Mouse (Mus musculus) heart, embryonic 12.5 days (tissue): ENCODE results near the gene Lefty1. TPM values are rescaled to one million over a fixed set of nuclear protein-coding genes. Genes with fewer than 3 reads are reported as not detected.
"Not testable (repeated sequence)": the region's sequence is repeated elsewhere in the genome, so short reads cannot be mapped to it uniquely, and the experiment has no call there.

Experiments used
- ATAC-seq: fragments of 200-750 bp; cut with Nextera tagmentation; 2 replicates; pipeline ENCODE4 v1.8.0; 2017; ENCODE audit warnings: moderate TSS enrichment, moderate library complexity; ENCODE audit not compliant: insufficient number of reproducible peaks, low FRiP score
- H3K27ac ChIP-seq: fragments of 300-500 bp; sonication (generic); 2 replicates; pipeline ENCODE4 v1.5.1; 2016; ENCODE audit warnings: mild to moderate bottlenecking, moderate library complexity; ENCODE audit not compliant: poor library complexity, severe bottlenecking
- H3K27me3 ChIP-seq: fragments of 300-500 bp; sonication (generic); replicated peaks from 2 replicates; pipeline ENCODE4 v1.6.1; 2016; ENCODE audit warnings: mild to moderate bottlenecking, moderate library complexity
- H3K36me3 ChIP-seq: fragments of 300-500 bp; sonication (generic); 2 replicates; pipeline ENCODE4 v1.6.1; 2016; ENCODE audit warnings: mild to moderate bottlenecking, moderate library complexity
- H3K4me1 ChIP-seq: fragments of 300-500 bp; sonication (generic); replicated peaks from 2 replicates; pipeline ENCODE4 v1.6.1; 2016; ENCODE audit warnings: mild to moderate bottlenecking
- H3K4me2 ChIP-seq: fragments of 300-500 bp; sonication (generic); 2 replicates; pipeline ENCODE4 v1.6.1; 2016; ENCODE audit warnings: mild to moderate bottlenecking, moderate library complexity
- H3K4me3 ChIP-seq: fragments of 300-500 bp; sonication (generic); 2 replicates; pipeline ENCODE4 v1.5.1; 2016; ENCODE audit warnings: mild to moderate bottlenecking
- H3K9ac ChIP-seq: fragments of 300-500 bp; sonication (generic); 2 replicates; pipeline ENCODE4 v1.6.1; 2016; ENCODE audit warnings: mild to moderate bottlenecking, moderate library complexity
- H3K9me3 ChIP-seq: fragments of 300-500 bp; sonication (generic); replicated peaks from 2 replicates; pipeline ENCODE4 v1.6.1; 2016; ENCODE audit warnings: mild to moderate bottlenecking, moderate library complexity
- WGBS: fragments of 180-500 bp; shearing (Covaris S2); methylation state at CpG from one replicate; pipeline ENCODE4 v1.1.7; 2016; 5-methylcytosine and 5-hydroxymethylcytosine counted together
- polyA plus RNA-seq: library from polyadenylated mRNA; unstranded; fragments of >200 nt; fragmentation: Nextera tagmentation; extraction: Ambion mirVana; gene quantifications from 2 replicates; pipeline ENCODE4 v1.2.1, GENCODE M21; 2016

Lefty1 gene
- 1.00 and 1.1 TPM in 2 replicates for polyA plus RNA-seq

DNA sequence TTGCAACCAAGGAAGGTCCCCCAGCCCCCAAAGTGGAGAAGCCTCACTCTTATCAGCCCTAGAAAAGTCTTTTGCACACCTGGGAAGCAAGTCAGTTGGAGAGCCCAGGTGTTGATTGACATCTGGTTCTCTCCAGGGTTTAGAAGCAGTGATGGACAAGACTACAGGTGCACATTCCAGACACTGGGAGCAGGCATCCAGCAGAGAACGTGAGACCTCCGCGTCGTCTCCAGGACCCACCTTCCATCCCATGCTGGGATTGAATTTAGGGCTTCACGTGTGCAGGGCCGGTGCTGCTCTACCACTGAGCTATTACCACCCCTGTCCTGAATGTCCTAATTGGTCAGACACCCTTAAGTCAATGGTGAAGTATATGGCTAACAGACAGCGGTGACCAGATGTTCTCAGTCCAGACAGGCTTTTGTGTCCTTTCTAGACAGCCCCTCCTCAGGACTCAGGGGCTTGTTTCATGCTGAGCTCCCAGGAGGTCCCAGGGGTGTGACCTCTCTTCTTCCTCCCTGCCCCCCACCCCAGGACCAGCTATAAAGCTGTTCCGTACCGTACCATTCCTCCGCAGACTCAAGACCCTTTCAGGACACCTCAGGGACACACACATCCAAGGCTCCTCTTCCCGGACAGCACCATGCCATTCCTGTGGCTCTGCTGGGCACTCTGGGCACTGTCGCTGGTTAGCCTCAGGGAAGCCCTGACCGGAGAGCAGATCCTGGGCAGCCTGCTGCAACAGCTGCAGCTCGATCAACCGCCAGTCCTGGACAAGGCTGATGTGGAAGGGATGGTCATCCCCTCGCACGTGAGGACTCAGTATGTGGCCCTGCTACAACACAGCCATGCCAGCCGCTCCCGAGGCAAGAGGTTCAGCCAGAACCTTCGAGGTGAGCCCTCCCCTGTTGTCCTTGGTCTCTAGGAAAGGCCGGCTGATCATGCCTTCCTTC, at the start of gene Lefty1:
TSS of gene Lefty1 (plus strand) at position 556 of the 953 bp plus-strand sequence.
- no peaks in the 10 kb centered on the region for H3K36me3 ChIP-seq
- 0 out of 2 replicates have a peak, but pooled peaks cover 7% of the 10 kb centered on the region for H3K4me1 ChIP-seq
- no peak within 1 kb of the TSS for H3K4me3 ChIP-seq
- no peak within 1 kb of the TSS for H3K4me2 ChIP-seq
- H3K27ac ChIP-seq: no peak within 1 kb of the TSS
- ATAC-seq: no peak
- H3K9me3 ChIP-seq: no peaks in the 10 kb centered on the region; the same call in 1 of the 2 replicates
- 12% methylated on average over 21 of the region's 21 CpGs for WGBS
- H3K9ac ChIP-seq: 0 out of 2 replicates have a peak within 1 kb of the TSS, but pooled peaks have one; percentile 38
- peaks cover 47% of the 10 kb centered on the region for H3K27me3 ChIP-seq

DNA sequence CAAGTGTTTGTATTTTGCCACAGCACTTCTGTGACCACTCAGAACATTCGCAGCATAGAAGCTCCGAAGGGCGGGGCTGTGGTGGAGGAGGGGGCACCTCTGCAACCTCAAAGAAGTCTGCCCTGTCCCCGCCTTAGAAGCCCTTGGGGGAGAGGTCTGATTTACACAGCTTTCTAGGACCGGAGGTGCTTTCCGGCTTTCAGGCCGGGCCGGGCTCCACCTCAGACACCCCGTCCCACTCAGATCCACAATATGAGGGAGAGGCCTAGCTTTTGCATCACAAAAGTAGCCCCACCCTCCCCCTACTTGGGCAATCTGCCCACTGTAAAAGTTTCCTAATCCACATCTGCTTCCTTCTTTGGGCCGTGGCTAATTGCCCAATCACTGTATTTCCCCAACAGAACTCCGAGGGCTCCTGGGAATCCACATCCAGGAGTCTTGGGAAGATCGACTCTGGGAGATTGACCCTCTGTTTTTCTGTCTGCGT, 46.2 kb upstream of the Lefty1 start:
- no peaks in the 10 kb centered on the region for H3K36me3 ChIP-seq
- 0 out of 2 replicates have a peak overlapping the region, but pooled peaks have one; percentile 11 for H3K9ac ChIP-seq
- peaks cover 35% of the 10 kb centered on the region for H3K27me3 ChIP-seq
- peak overlapping the region; percentile 52 for H3K4me2 ChIP-seq
- ATAC-seq: peak; percentile 60
- no peak overlapping the region for H3K4me3 ChIP-seq
- H3K4me1 ChIP-seq: peaks cover 34% of the 10 kb centered on the region
- no peaks in the 10 kb centered on the region for H3K9me3 ChIP-seq
- 9% methylated on average over 13 of the region's 13 CpGs for WGBS
- H3K27ac ChIP-seq: no peak overlapping the region

DNA sequence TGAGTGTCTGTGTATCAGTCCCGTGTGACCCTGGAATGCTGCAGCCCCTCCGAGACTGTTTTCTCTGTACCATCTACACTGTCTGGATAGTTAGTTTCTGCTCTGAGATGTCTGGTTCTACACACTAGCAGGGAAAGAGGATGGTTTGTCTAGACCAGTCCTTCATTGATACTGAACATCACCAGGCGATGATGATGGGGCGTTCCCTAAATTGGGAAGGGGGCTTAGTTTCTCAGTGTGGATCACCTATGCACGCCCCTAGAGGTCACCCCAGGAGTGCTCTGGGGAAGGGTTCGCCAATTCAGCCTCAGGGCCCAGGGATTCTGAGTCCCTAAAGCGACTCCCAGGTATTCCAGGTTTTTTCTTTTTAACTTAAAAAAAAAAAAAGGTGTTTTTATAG, 45.6 kb upstream of the Lefty1 start:
- Histone ChIP-seq H3K9me3 (no peaks in the 10 kb centered on the region), H3K4me1 (peaks cover 30% of the 10 kb centered on the region), H3K4me3 (no peak overlapping the region), H3K27ac (no peak overlapping the region), H3K36me3 (no peaks in the 10 kb centered on the region), H3K4me2 (peak overlapping the region; percentile 52; the same call in 1 of the 2 replicates), H3K9ac (0 out of 2 replicates have a peak overlapping the region, but pooled peaks have one; percentile 11), H3K27me3 (peaks cover 41% of the 10 kb centered on the region)
- ATAC-seq: no peak
- WGBS: 38% methylated on average over 7 of the region's 7 CpGs

DNA sequence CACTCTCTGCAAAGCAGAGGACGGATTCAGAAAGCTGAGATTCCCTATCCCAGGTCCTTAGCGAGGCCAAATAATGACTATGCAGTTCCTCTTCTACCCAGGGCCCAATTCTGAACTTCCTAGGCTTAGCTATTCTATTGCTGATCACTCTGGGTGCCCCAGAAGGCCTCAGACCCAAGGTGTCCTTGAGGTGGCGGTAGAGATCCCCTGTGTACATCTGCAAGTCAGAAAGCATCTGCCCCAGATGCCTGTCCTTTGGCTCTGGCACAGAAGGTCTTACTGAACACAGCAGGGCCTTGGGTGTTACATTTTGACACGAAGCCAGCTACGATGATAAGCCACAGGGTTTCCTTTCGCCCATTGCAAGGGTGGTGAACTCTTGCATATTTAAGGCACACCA, 45.0 kb upstream of the Lefty1 start:
- no peak overlapping the region for H3K4me2 ChIP-seq
- H3K4me1 ChIP-seq: peaks cover 31% of the 10 kb centered on the region
- no peak overlapping the region for H3K27ac ChIP-seq
- H3K27me3 ChIP-seq: peaks cover 47% of the 10 kb centered on the region
- no peaks in the 10 kb centered on the region for H3K36me3 ChIP-seq
- H3K9ac ChIP-seq: no peak overlapping the region
- no peak for ATAC-seq
- no peaks in the 10 kb centered on the region for H3K9me3 ChIP-seq
- 39% methylated on average over 6 of the region's 6 CpGs for WGBS
- no peak overlapping the region for H3K4me3 ChIP-seq

DNA sequence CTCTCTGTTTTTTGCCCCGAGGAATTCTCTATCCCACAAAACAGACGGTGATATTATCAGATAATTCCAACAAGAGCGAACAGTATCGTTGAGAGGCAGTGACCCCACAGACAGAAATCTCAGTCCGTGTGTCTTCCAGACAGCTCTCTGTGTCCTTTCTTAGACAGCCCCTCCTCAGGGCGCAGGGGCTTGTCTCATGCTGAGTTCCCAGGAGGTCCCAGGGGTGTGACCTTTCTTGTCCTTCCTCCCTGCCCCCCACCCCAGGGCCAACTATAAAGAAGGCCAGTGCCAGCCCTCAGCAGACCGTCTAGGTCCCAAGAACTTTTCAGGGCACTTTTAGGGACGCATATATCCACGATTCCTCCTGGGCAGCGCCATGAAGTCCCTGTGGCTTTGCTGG, 42.0 kb upstream of the Lefty1 start, which contains the start of gene Lefty2:
TSS of gene Lefty2 (plus strand) at position 301 of the 400 bp plus-strand sequence.
- Histone ChIP-seq H3K9me3 (no peaks in the 10 kb centered on the region), H3K27ac (no peak within 1 kb of the TSS), H3K36me3 (no peaks in the 10 kb centered on the region), H3K27me3 (peaks cover 55% of the 10 kb centered on the region), H3K4me3 (no peak within 1 kb of the TSS), H3K4me1 (peaks cover 31% of the 10 kb centered on the region), H3K9ac (no peak within 1 kb of the TSS), H3K4me2 (no peak within 1 kb of the TSS)
- ATAC-seq: no peak
- WGBS: 41% methylated on average over 10 of the region's 10 CpGs

DNA sequence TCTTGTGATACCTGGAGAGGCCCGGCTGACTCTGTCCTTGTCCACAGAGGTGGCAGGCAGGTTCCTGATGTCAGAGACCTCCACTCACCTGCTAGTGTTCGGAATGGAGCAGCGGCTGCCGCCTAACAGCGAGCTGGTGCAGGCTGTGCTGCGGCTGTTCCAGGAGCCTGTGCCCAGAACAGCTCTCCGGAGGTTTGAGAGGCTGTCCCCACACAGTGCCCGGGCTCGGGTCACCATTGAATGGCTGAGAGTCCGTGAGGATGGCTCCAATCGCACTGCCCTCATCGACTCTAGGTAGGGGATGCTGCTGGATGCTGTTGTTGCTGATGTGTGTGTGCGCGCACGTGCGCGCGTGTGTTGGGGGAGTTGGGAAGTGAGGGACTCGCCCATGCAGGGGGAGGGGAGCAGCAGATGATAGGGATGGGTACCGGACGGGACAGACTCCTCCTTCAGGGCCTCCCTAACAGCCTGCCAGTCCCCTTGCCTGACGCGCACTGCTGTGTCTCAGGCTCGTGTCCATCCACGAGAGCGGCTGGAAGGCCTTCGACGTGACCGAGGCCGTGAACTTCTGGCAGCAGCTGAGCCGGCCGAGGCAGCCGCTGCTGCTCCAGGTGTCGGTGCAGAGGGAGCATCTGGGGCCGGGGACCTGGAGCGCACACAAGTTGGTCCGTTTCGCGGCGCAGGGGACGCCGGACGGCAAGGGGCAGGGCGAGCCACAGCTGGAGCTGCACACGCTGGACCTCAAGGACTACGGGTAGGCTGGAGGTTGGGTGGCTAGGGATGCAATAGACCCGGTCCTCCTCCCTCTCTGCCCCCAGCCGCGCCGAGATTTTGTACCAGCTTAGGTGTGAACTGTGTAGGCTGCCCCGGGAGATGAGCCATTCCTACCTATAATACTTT, 40.5 kb upstream of the Lefty1 start:
- not testable (repeated sequence) for ATAC-seq, H3K9me3 ChIP-seq, H3K36me3 ChIP-seq, H3K27ac ChIP-seq
- Histone ChIP-seq H3K9ac (peak overlapping the region; percentile 40; the same call in 1 of the 2 replicates), H3K4me2 (peak overlapping the region; percentile 61), H3K27me3 (peaks cover 55% of the 10 kb centered on the region), H3K4me1 (0 out of 2 replicates have a peak, but pooled peaks cover 18% of the 10 kb centered on the region), H3K4me3 (peak overlapping the region; percentile 26)
- 4% methylated on average over 51 of the region's 51 CpGs for WGBS

DNA sequence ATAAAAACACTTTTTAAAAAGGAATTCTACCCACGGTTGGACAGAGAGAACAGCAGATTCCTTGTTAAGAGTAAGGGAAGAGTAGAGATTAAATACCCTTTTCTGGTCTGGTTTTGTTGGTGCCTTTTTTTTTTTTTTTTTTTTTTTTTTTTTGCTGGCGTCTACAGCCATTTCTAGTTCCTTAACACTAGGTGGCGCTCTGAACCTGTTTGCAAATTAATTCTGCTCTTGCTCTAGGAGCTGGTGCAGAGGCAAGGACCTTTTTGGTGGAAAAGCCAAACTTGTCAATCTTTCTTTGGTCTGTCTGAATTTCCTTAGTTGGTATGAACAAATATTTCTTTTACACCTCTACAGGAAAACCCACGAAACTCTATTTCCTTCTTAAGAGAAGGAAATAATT, 33.7 kb upstream of the Lefty1 start:
- no peak overlapping the region for H3K4me3 ChIP-seq
- ATAC-seq: no peak
- H3K4me1 ChIP-seq: peaks cover 16% of the 10 kb centered on the region
- H3K9me3 ChIP-seq: no peaks in the 10 kb centered on the region
- no peak overlapping the region for H3K9ac ChIP-seq
- 0 out of 2 replicates have a peak, but pooled peaks cover 7% of the 10 kb centered on the region for H3K27me3 ChIP-seq
- no peak overlapping the region for H3K4me2 ChIP-seq
- WGBS: under 1% methylated on average over 4 of the region's 4 CpGs
- no peak overlapping the region for H3K27ac ChIP-seq
- peaks cover 6% of the 10 kb centered on the region for H3K36me3 ChIP-seq

DNA sequence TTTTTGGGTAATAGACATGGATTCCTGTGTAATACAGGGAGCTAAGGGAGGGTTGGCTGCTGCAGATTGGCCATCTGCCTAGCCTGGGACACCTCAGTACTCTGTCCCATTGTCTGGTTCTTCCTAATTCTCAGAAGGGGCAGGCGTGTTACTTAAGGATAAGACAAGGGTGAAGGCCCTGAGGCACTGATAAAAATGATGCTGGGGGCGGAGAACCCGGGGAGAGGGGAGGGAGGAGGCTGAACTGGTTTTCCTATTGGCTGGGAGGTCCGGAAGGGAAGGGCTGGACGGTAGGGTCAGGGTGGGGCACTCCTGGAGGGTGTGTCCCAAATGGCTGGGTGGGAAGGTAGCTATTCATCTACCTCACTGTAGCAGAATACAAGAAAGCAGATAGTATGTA, 31.9 kb upstream of the Lefty1 start:
- no peak overlapping the region for H3K4me3 ChIP-seq
- H3K36me3 ChIP-seq: peaks cover 23% of the 10 kb centered on the region
- peak; percentile 88 for ATAC-seq
- no peak overlapping the region for H3K9ac ChIP-seq
- WGBS: 26% methylated on average over 5 of the region's 5 CpGs
- peaks cover 19% of the 10 kb centered on the region for H3K4me1 ChIP-seq
- H3K4me2 ChIP-seq: no peak overlapping the region
- no peaks in the 10 kb centered on the region for H3K27me3 ChIP-seq
- no peak overlapping the region for H3K27ac ChIP-seq
- H3K9me3 ChIP-seq: no peaks in the 10 kb centered on the region

DNA sequence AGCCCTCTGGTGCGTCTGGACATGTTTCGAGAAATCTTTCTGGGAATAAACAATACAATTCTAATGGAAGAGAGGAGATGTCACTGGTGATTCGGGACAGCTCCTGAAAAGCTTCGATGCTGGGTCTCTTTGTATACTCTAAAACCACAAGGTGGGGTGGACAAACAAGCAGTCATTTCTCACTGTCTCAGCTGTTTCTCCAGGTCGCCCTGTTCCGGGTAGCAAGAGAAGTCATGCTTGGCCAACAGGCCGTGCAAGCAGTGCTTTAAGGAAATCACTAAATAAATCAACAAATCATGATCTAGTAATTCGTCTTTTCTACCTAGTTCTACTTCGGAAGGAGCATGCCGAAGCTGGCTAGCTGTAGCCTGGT, 31.2 kb upstream of the Lefty1 start:
- Histone ChIP-seq H3K27me3 (no peaks in the 10 kb centered on the region), H3K4me3 (peak overlapping the region; percentile 71), H3K9ac (peak overlapping the region; percentile 53; the same call in 1 of the 2 replicates), H3K27ac (peak overlapping the region; percentile 61), H3K9me3 (no peaks in the 10 kb centered on the region), H3K4me1 (peaks cover 19% of the 10 kb centered on the region), H3K36me3 (peaks cover 30% of the 10 kb centered on the region), H3K4me2 (peak overlapping the region; percentile 89)
- ATAC-seq: no peak
- 37% methylated on average over 10 of the region's 10 CpGs for WGBS

DNA sequence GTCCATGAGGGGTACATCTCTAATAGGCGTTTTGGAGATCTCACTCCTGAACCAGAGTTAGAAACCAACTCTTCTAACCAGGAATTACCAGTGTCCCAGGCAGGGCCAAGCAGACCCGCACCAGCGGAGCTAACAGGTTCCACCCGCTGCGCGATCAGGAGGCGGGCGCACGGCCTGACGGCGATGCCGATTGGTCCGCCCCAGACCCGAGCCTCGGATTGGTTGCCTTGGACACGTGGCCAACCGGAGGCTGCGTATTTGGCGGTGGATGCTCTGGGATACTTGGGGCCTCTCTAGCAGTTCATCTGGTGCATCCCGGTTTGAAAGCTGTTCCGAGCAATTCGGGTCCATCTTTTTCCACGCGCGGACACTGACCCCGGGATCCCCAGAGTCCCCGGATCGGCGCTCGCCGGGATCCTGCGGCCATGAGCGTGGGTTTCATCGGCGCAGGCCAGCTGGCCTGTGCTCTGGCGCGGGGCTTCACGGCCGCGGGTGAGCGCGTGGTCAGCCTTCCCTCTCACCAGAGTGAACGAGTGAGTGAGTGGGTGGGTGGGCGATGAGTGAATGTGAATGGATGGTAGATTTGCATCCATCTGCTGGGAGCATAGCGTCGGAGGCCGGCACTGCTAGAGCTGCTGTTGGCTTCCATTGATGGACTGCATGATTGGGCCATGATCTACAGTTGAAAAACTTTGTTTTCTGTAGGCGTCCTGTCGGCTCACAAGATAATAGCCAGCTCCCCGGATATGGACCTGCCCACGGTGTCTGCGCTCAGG, 30.6 kb upstream of the Lefty1 start, which contains the start of gene Pycr2:
TSS of gene Pycr2 (plus strand) at position 255 of the 776 bp plus-strand sequence.
- H3K4me2 ChIP-seq: peak within 1 kb of the TSS; percentile 89
- H3K4me3 ChIP-seq: peak within 1 kb of the TSS; percentile 71
- H3K27ac ChIP-seq: peak within 1 kb of the TSS; percentile 65
- H3K9ac ChIP-seq: peak within 1 kb of the TSS; percentile 80
- H3K9me3 ChIP-seq: no peaks in the 10 kb centered on the region
- peaks cover 19% of the 10 kb centered on the region for H3K4me1 ChIP-seq
- peak; percentile 97 for ATAC-seq
- H3K36me3 ChIP-seq: peaks cover 30% of the 10 kb centered on the region
- under 1% methylated on average over 52 of the region's 52 CpGs for WGBS
- H3K27me3 ChIP-seq: no peaks in the 10 kb centered on the region
